Mouse (Mus musculus): ENCODE results near the gene Mup13.
"Not testable (repeated sequence)": the region's sequence is repeated elsewhere in the genome, so short reads cannot be mapped to it uniquely, and the experiment has no call there.

GRCm38 (mm10) chr4:61228186-61228585, at the start of gene Mup13:
- not testable (repeated sequence) for TF ChIP-seq CTCF (IDR thresholded peaks at IDR 0.05; ENCODE audit: control insufficient read depth, insufficient read depth, insufficient read length); MYOG (IDR thresholded peaks at IDR 0.05; ENCODE audit: control insufficient read depth, extremely low read depth, insufficient read length)

Measured in C2C12 (cell line).